Mouse (Mus musculus) stomach, postnatal 0 days (tissue): Measurements from ENCODE around the gene Hnrnpa2b1. TPM values are rescaled to one million over a fixed set of nuclear protein-coding genes. Genes with fewer than 3 reads are reported as not detected.

Source experiments
- ATAC-seq: fragments of 200-750 bp; cut with Nextera tagmentation; 2 replicates; pipeline ENCODE4 v1.8.0; 2017; ENCODE audit not compliant: low FRiP score, low TSS enrichment
- DNase-seq: peaks from one replicate; pipeline ENCODE4 v3.0.0-alpha.2; 2016; ENCODE audit warnings: low spot score
- H3K27ac ChIP-seq: fragments of 300-500 bp; sonication (generic); replicated peaks from 2 replicates; pipeline ENCODE4 v1.5.1; 2014; ENCODE audit warnings: mild to moderate bottlenecking, control low read depth
- H3K27me3 ChIP-seq: fragments of 300-500 bp; sonication (generic); 2 replicates; pipeline ENCODE4 v1.6.1; 2014; ENCODE audit warnings: low read length; ENCODE audit not compliant: control insufficient read depth, insufficient read depth
- H3K36me3 ChIP-seq: fragments of 300-500 bp; sonication (generic); 2 replicates; pipeline ENCODE4 v1.6.1; 2014; ENCODE audit warnings: low read length, mixed read lengths; ENCODE audit not compliant: control insufficient read depth, insufficient read depth
- H3K4me1 ChIP-seq: fragments of 300-500 bp; sonication (generic); replicated peaks from 2 replicates; pipeline ENCODE4 v1.6.1; 2014; ENCODE audit warnings: antibody characterized with exemption; ENCODE audit not compliant: control insufficient read depth, insufficient read depth
- H3K4me2 ChIP-seq: fragments of 300-500 bp; sonication (generic); replicated peaks from 2 replicates; pipeline ENCODE4 v1.6.1; 2014; ENCODE audit warnings: low read depth, mild to moderate bottlenecking, control low read depth, moderate library complexity
- H3K4me3 ChIP-seq: fragments of 300-500 bp; sonication (generic); 2 replicates; pipeline ENCODE4 v1.5.1; 2014; ENCODE audit warnings: low read depth, low read length, control low read depth
- H3K9ac ChIP-seq: fragments of 300-500 bp; sonication (generic); 2 replicates; pipeline ENCODE4 v1.6.1; 2014; ENCODE audit warnings: mild to moderate bottlenecking, low read length, control low read depth, mixed read lengths
- H3K9me3 ChIP-seq: fragments of 300-500 bp; sonication (generic); 2 replicates; pipeline ENCODE4 v1.6.1; 2016; ENCODE audit warnings: low read length; ENCODE audit not compliant: control insufficient read depth
- CTCF ChIP-seq: IDR thresholded peaks from 2 replicates; pipeline ENCODE4 v1.5.1; 2016; ENCODE audit warnings: antibody characterized with exemption, low read depth, mild to moderate bottlenecking, moderate library complexity
- EP300 ChIP-seq: optimal IDR thresholded peaks from 2 replicates; pipeline ENCODE3; 2016; ENCODE audit warnings: antibody characterized with exemption
- WGBS: fragments of 180-500 bp; shearing (Covaris S2); extraction: QIAGEN DNeasy Blood & Tissue Kit; methylation state at CpG from one replicate; pipeline ENCODE4 v1.1.7; 2014; 5-methylcytosine and 5-hydroxymethylcytosine counted together
- polyA plus RNA-seq: library from polyadenylated mRNA; unstranded; fragments of >200 nt; fragmentation: Nextera tagmentation; extraction: Ambion mirVana; gene quantifications from 2 replicates; pipeline ENCODE4 v1.2.1, GENCODE M21; 2015

The Hnrnpa2b1 gene
- polyA plus RNA-seq, 1 experiment from 2014 or later, result 543 TPM

DNA sequence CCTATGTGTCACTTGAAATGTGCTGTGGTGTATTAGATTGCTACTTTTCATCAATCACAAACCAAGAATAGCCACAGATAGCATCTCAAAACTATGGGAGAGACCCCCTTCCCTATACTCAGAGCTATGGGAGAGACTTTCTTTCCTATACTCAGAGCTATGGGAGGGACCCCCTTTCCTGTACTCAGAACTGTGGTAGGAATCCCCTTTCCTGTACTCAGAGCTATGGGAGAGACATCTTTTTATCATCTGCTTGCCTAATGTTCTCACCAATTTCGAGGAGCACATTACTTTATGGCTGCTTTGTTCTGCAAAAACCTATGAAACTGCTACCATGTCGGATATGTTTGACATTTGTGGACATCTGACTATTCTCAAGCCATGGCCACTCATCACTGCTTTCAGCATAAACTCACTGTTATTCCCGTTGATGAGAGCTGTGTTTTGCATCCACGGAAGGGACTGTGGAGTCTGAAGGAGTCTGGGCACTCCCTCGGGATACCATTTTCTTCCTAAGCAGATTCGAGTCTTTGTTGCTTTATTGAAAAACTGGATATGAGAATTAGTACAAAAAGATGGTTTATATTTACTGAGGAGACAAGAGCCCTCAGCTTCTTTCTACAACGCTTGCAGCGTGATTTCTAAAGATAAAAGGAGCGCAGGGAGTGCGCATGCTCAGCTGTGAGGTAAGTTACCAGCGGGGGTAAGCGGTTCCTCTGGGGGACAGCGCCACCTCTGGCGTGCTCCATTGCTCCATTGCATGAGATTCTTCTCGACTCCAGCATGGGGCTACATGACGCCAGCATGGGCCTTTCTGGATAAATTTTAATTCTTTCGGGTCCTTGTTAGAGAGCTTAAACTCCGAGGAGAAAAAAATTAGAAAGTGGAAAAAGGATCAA lies 39.3 kb upstream of the Hnrnpa2b1 start:
- Histone ChIP-seq H3K36me3 (no peaks in the 10 kb centered on the region), H3K9ac (no peak overlapping the region), H3K4me1 (no peaks in the 10 kb centered on the region), H3K9me3 (no peaks in the 10 kb centered on the region), H3K4me3 (peak overlapping the region; percentile 17; the same call in 1 of the 2 replicates), H3K4me2 (peak overlapping the region; percentile 26), H3K27me3 (no peaks in the 10 kb centered on the region), H3K27ac (no peak overlapping the region)
- DNase-seq (peak; percentile 85), ATAC-seq (peak; percentile 61; the same call in 1 of the 2 replicates)
- WGBS, result 26% methylated on average over 18 of the region's 18 CpGs
- TF ChIP-seq EP300 (no peak), CTCF (peak; percentile 84)

DNA sequence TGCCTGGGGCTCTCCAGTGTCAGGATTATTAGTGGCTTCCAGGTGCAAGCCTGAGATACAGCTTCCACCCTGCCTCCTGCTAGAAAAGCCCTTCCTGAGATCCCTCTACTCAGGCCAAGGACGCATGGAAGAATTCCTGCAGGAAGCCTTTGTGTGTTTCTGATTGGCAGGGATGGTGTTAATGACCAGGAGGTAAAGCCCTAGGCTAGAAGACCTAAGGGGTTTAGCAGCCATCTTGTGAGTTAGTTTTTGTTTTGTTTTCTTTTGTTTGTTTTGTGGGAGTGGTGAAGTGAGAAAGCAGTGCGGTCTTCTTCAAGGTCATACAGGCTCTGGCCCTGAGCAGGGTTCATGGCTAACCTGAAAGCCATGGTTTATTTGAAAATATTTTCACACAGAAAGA lies 37.9 kb upstream of the Hnrnpa2b1 start:
- 68% methylated on average over 2 of the region's 2 CpGs for WGBS
- no peak for ATAC-seq
- Histone ChIP-seq H3K27ac (no peak overlapping the region), H3K4me2 (no peak overlapping the region), H3K27me3 (no peaks in the 10 kb centered on the region), H3K9me3 (no peaks in the 10 kb centered on the region), H3K36me3 (no peaks in the 10 kb centered on the region), H3K4me3 (no peak overlapping the region), H3K9ac (no peak overlapping the region), H3K4me1 (no peaks in the 10 kb centered on the region)
- TF ChIP-seq EP300 (no peak), CTCF (no peak)
- no peak for DNase-seq

DNA sequence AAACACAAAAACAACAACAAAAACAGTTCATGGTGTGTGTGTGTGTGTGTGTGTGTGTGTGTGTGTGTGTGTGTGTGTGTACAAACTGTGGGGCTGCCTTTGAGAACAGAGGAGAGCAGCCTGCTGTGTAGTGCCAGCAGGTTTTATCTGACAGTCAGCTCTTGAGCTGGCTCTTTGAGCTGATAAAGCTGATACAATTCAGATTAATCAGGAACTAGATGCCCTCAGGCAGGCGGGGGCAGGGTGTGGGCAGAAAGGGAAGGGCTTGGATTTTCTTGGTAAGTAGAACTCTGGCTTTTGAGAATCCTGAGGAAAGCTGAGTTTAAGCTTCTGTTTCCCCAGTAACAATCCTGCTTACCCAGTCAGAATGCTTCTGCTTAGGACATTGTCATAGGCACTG lies 36.0 kb upstream of the Hnrnpa2b1 start:
- Histone ChIP-seq H3K27ac (no peak overlapping the region), H3K9ac (no peak overlapping the region), H3K4me3 (no peak overlapping the region), H3K4me1 (no peaks in the 10 kb centered on the region), H3K9me3 (no peaks in the 10 kb centered on the region), H3K4me2 (no peak overlapping the region), H3K27me3 (no peaks in the 10 kb centered on the region), H3K36me3 (no peaks in the 10 kb centered on the region)
- TF ChIP-seq CTCF (no peak), EP300 (no peak)
- DNase-seq (peak; percentile 42), ATAC-seq (no peak)
- WGBS, result 50% methylated on average over 1 of the region's 1 CpGs

DNA sequence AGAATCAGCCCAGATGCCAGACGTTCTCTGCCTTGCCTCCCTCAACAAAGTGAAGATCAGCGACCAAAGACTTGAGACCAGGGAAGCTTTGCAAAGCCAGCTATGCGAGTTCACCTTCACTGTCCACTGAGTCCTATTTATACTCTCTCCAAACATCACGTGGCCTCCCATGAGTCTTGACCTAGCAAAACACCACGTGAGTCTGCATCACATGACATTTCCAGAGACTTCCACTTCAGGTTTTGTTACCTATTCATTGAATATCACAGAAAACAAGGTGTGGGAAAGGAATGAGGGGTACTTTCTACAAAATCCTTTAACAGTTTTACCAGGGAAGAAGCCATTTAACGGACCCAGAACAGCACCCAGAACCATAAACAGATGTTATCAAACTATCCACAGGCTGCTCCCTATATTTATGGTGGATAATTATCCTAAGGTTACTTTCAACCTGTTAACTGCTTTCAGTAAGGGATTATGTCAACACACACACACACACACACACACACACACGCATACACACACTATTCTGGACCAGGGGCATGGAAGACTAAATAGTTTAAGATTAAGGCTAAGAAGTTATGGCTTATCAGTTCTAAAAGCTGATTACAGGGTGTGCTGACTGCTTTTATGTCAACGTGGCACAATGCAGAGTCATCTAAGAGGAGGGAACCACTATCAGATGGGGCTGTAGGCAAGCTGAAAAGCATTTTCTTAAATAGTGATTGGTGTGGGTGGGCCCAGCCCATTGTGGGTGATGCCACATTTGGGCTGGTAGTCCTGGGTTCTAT lies 27.8 kb upstream of the Hnrnpa2b1 start:
- WGBS, result 47% methylated on average over 8 of the region's 8 CpGs
- no peaks in the 10 kb centered on the region for H3K4me1 ChIP-seq
- ATAC-seq (no peak), DNase-seq (no peak)
- H3K4me2 ChIP-seq, result no peak overlapping the region
- H3K4me3 ChIP-seq, result no peak overlapping the region
- no peaks in the 10 kb centered on the region for H3K36me3 ChIP-seq
- H3K9ac ChIP-seq, result no peak overlapping the region
- H3K9me3 ChIP-seq, result no peaks in the 10 kb centered on the region
- no peak overlapping the region for H3K27ac ChIP-seq
- TF ChIP-seq EP300, result no peak
- TF ChIP-seq CTCF, result no peak
- no peaks in the 10 kb centered on the region for H3K27me3 ChIP-seq

DNA sequence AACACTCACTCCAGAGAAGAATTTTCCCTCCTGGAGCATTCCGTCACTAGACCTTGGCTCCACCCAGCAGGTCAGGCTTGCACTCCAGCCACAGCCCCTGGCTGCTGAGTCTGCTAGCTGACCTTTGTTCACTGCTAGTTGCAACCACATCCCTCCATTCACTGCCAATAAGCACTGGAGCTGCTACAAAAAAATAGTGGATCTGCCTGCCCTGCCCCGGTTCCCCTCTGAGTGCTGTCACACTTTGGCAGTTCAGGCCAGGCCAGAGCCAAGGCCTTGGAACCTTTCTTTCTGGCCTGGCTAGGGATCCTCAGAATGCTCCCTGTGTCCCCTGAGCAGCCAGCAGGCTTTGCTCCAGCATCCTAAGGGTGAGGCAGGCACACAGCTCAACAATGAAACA lies 20.1 kb upstream of the Hnrnpa2b1 start:
- no peaks in the 10 kb centered on the region for H3K9me3 ChIP-seq
- no peak overlapping the region for H3K27ac ChIP-seq
- TF ChIP-seq EP300 (no peak), CTCF (no peak)
- no peak overlapping the region for H3K4me2 ChIP-seq
- H3K4me3 ChIP-seq, result no peak overlapping the region
- H3K27me3 ChIP-seq, result no peaks in the 10 kb centered on the region
- WGBS, result 40% methylated on average over 2 of the region's 2 CpGs
- no peaks in the 10 kb centered on the region for H3K4me1 ChIP-seq
- H3K9ac ChIP-seq, result no peak overlapping the region
- H3K36me3 ChIP-seq, result no peaks in the 10 kb centered on the region
- ATAC-seq (no peak), DNase-seq (peak; percentile 25)

DNA sequence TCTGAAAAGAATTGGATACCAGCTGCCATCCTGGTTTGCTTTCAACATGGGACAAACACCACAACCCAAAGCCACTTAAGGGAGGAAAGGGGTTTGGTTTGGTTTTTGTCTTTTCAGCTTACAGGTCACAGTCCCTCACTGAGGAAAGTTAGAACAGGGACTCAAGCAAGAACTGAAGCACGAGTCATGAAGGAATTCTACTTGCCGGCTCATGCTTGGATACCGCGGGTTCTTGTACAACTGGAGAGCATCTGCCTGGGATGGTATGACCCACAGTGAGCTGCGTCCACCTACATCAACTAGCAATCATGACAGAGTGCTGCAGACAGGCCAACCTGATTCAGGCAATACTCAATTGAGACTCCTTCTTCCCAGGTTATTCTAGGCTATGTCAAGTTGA lies 17.0 kb upstream of the Hnrnpa2b1 start:
- ATAC-seq (no peak), DNase-seq (no peak)
- TF ChIP-seq EP300 (no peak), CTCF (no peak)
- no peak overlapping the region for H3K4me2 ChIP-seq
- H3K9me3 ChIP-seq, result no peaks in the 10 kb centered on the region
- H3K36me3 ChIP-seq, result peaks cover 7% of the 10 kb centered on the region; the same call in 1 of the 2 replicates
- no peaks in the 10 kb centered on the region for H3K4me1 ChIP-seq
- no peak overlapping the region for H3K27ac ChIP-seq
- H3K27me3 ChIP-seq, result no peaks in the 10 kb centered on the region
- WGBS, result 92% methylated on average over 5 of the region's 5 CpGs
- H3K9ac ChIP-seq, result no peak overlapping the region
- no peak overlapping the region for H3K4me3 ChIP-seq
